Mouse (Mus musculus) adipocyte (in vitro differentiated cells): ENCODE data around the gene Zfp711.

ENCODE experiments used
- DNase-seq: peaks from one replicate; pipeline ENCODE4 v3.0.0-alpha.2; 2016; ENCODE audit warnings: low spot score

Zfp711 gene

DNA sequence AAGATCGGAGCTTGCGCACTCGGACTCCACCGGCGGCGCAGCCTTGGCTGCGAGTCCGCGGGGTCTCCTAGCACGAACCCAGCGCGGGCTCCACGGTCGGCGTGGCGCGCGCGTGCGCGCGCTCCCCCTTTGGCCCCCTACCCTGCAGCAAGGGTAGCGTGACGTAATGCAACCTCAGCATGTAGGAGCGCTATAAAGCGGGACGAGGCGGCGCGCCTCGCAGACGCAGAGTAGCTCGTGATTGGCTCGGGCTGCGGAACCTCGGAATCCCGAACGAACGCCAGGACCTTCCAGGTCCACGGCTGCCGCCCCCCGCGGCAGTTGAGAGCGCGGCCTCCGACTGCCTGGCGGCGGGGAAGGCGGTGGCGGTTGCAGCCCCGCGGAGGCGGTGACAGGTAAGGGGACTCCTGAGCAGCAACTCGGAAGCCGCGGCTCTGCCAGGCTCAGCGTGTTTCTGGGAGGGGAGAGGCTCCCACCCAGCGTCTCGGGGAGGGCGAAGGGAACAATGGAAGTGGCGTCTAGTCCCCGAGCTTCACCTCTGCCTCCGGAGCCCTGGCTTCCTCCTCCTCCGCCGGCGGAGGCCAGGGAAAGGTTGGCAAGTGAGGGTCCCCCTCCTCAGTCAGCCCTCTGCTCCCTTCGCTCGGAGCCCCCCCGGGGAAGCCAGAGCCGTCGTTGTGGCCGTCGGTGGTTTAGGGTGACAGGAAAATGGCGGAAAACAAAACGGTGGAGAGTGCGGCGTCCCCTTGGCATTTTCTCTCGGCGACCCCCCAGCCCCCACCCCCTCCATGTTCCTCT lies at the start of gene Zfp711:
TSS of gene Zfp711 (plus strand) at position 16 of the 795 bp plus-strand sequence.
- no peak for DNase-seq

DNA sequence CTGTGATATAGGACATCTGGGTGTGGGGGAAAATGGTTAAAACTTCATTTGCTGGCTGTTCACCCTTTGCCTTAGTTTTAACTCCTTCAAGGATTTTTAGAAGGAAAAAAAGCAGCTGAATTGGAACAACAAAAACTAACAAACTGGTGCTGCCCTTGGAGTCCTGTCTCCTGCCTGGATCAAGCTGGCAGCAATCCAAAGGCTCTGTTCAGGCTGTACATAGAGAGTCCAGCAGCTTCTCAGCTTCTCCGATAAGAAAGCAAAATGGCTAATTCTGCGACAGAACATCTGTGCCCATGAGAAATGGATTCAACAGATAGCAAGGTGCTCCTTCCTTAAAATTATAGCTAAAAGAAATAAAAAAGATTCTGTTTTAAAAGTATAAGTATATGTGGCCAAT lies 32.6 kb upstream of the Zfp711 start:
- DNase-seq = no peak

DNA sequence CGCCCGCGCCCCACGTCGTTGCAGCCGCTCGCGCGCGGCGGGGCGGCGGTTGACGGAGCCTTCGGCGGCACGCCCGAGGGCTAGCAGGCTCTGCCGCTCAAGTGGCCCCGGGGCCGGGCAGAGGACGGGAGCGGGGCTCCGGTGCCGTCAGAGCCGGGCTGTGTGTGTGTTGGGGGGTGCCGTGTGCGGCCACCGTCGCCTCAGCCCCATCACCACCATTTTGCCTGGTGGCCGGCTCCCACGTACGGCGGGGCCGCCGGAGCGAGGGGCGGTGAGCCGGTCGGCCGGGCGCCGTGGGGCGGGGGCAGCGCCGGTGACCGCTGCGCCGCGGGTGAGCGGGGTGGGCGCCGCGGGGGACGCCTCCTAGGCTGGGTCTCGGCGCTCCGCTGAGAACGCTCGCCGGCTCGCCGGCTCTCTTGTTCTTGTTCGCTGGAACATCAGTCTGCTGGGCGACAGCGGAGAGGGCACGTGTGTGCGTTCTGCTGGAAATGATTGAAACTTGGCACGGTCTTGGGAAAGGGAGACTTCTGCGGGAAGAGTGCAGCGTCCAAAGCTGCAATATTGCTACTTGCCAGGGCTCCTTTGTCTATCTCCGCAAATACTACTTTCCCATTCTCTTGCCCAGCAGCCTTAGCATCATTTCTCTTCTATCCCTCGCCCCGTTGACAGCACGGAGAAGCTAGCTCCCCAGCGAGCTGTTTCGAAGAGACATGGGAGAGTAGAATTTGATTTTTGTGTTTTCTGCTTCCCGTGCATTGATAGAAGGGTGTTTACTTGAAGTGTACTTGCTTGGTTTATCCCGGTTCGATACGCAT lies 1.2 kb downstream of the Zfp711 start:
- DNase-seq = no peak

DNA sequence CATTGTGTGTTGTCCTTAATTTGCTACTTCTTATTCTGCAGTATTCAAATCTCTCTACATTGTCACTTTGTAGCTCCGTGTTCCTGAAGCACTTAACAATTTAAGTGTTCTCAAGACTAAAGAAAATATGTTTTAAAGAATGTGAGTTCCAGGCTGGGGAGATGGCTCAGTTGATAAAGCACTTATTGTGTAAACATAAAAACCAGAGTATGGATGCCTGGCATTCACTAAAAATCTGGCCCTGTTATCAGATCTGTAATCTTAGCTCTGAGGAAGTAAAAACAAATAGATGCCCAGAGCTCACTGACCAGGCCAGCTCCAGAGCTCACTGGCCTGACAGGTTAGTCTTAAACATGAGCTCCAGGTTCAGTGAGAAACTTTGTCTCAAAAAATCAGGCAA lies 75.2 kb downstream of the Zfp711 start:
- no peak for DNase-seq

DNA sequence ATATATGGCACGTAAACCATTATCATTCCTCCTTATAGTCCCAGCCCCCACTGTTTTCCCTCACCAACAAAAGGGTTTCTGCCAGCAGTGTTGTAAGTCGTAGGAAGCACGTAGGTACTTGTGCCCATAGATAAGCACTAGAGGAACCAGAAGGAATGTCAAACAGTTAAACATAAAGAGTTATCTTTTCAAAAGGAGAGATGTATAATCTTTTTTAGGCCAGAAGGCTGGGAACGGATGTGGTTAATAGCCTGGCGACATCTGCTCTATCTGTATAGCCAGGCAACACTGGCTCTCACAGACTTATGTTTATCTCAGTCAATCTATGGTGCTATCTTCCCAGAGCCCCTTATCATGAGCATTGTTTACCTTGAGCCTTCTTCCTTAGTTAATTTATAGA lies 80.3 kb downstream of the Zfp711 start:
- DNase-seq = no peak
